In genomic region chr2:32689420-32689819, GRCm38 (mm10) we compare ENCODE assay signal across 8 mouse cellular contexts. TPM values are rescaled to one million over a fixed set of nuclear protein-coding genes. Genes with fewer than 3 reads are reported as not detected.
DNase-seq lines count a peak whose midpoint lies in the region; ATAC-seq and TF ChIP-seq lines count a peak whose summit lies in the region.

No protein-coding gene starts in this region.

- intact Hi-C loops in left cerebral cortex, postnatal 10 days (cut with DNase I), result loop anchor here (1.0 kb wide), 1 partner anchor 58 kb away; no protein-coding TSS in a partner anchor

- no peak for TF ChIP-seq EP300 in stomach, postnatal 0 days (optimal IDR thresholded peaks at IDR 0.05)

- 20% methylated on average over 5 of the region's 5 CpGs for WGBS in heart, embryonic 11.5 days (ENCODE audit: insufficient replicate concordance)
- 26% methylated on average over 5 of the region's 5 CpGs for WGBS in hindbrain, embryonic 14.5 days
- WGBS in stomach, postnatal 0 days, result 22% methylated on average over 5 of the region's 5 CpGs

- H3K27me3 ChIP-seq in heart, embryonic 11.5 days (ENCODE audit: control insufficient read depth, insufficient read depth, low read length), result no peaks in the 10 kb centered on the region
- H3K27me3 ChIP-seq in hindbrain, embryonic 14.5 days (ENCODE audit: control insufficient read depth, insufficient read depth, low read length), result no peaks in the 10 kb centered on the region
- no peaks in the 10 kb centered on the region for H3K27me3 ChIP-seq in stomach, postnatal 0 days (ENCODE audit: control insufficient read depth, insufficient read depth, low read length)

- peak; percentile 100 for TF ChIP-seq CTCF in brain, embryonic 14.5 days (IDR thresholded peaks at IDR 0.05; ENCODE audit: borderline replicate concordance, extremely low read depth, insufficient read depth, insufficient read length)
- peak; percentile 100 for TF ChIP-seq CTCF in stomach, postnatal 0 days (IDR thresholded peaks at IDR 0.05; ENCODE audit: low read depth)

- peaks cover 11% of the 10 kb centered on the region for H3K4me1 ChIP-seq in heart, embryonic 11.5 days (ENCODE audit: control insufficient read depth, insufficient read depth, low read length)
- H3K4me1 ChIP-seq in hindbrain, embryonic 14.5 days (replicated peaks; ENCODE audit: control insufficient read depth, insufficient read depth, low read length), result 0 out of 2 replicates have a peak, but pooled peaks cover 9% of the 10 kb centered on the region
- H3K4me1 ChIP-seq in stomach, postnatal 0 days (replicated peaks; ENCODE audit: control insufficient read depth, insufficient read depth), result peaks cover 4% of the 10 kb centered on the region

- no peak overlapping the region for H3K4me3 ChIP-seq in heart, embryonic 11.5 days (ENCODE audit: low read depth, low read length)
- H3K4me3 ChIP-seq in hindbrain, embryonic 14.5 days (replicated peaks; ENCODE audit: low read length), result no peak overlapping the region
- no peak overlapping the region for H3K4me3 ChIP-seq in stomach, postnatal 0 days (ENCODE audit: low read depth, low read length)

- no peak for ATAC-seq in heart, embryonic 11.5 days (replicated peaks; ENCODE audit: insufficient number of reproducible peaks, low FRiP score, low TSS enrichment)
- no peak for ATAC-seq in hindbrain, embryonic 14.5 days (ENCODE audit: low FRiP score)
- peak; percentile 43; the same call in 1 of the 2 replicates for ATAC-seq in stomach, postnatal 0 days (ENCODE audit: low FRiP score, low TSS enrichment)

- DNase-seq in heart, adult 18-20 months, result peak; percentile 89 to 92
- peak; percentile 92 for DNase-seq in brain, embryonic 14.5 days (ENCODE audit: low read depth)
- DNase-seq in fibroblast of lung, adult 2 months (ENCODE audit: low read depth), result peak; percentile 77
- peak; percentile 85 for DNase-seq in hindbrain, embryonic 14.5 days (ENCODE audit: low spot score)
- peak; percentile 85 to 92 for DNase-seq in left cerebral cortex, postnatal 10 days (ENCODE audit: extremely low spot score in 1 of 2, low spot score in 2 of 2)
- peak; percentile 96 for DNase-seq in naive thymus-derived CD4-positive, alpha-beta T cell, adult 2 months (ENCODE audit: low read depth)
- peak; percentile 92 for DNase-seq in stomach, postnatal 0 days (ENCODE audit: low spot score)

- no peak overlapping the region for H3K27ac ChIP-seq in heart, embryonic 11.5 days (ENCODE audit: low read depth, low read length)
- no peak overlapping the region for H3K27ac ChIP-seq in hindbrain, embryonic 14.5 days
- no peak overlapping the region for H3K27ac ChIP-seq in stomach, postnatal 0 days (replicated peaks)

- TF ChIP-seq POLR2A in brain, embryonic 14.5 days (IDR thresholded peaks at IDR 0.05; ENCODE audit: borderline replicate concordance, extremely low read depth, insufficient read depth, insufficient read length, poor library complexity, severe bottlenecking), result no peak

- peaks cover 20% of the 10 kb centered on the region for H3K36me3 ChIP-seq in heart, embryonic 11.5 days (ENCODE audit: control insufficient read depth, insufficient read depth, low read length)
- H3K36me3 ChIP-seq in hindbrain, embryonic 14.5 days (replicated peaks; ENCODE audit: control insufficient read depth, insufficient read depth), result peaks cover 35% of the 10 kb centered on the region
- H3K36me3 ChIP-seq in stomach, postnatal 0 days (ENCODE audit: control insufficient read depth, insufficient read depth, low read length), result peaks cover 18% of the 10 kb centered on the region

- no peaks in the 10 kb centered on the region for H3K9me3 ChIP-seq in heart, embryonic 11.5 days (replicated peaks; ENCODE audit: control insufficient read depth, low read length)
- no peaks in the 10 kb centered on the region for H3K9me3 ChIP-seq in hindbrain, embryonic 14.5 days (ENCODE audit: control insufficient read depth, low read length)
- no peaks in the 10 kb centered on the region for H3K9me3 ChIP-seq in stomach, postnatal 0 days (ENCODE audit: control insufficient read depth, low read length)

- H3K4me2 ChIP-seq in heart, embryonic 11.5 days, result no peak overlapping the region
- H3K4me2 ChIP-seq in hindbrain, embryonic 14.5 days (replicated peaks), result no peak overlapping the region
- no peak overlapping the region for H3K4me2 ChIP-seq in stomach, postnatal 0 days (replicated peaks; ENCODE audit: low read depth)

- H3K9ac ChIP-seq in heart, embryonic 11.5 days (ENCODE audit: low read depth, low read length), result no peak overlapping the region
- H3K9ac ChIP-seq in hindbrain, embryonic 14.5 days, result no peak overlapping the region
- H3K9ac ChIP-seq in stomach, postnatal 0 days (ENCODE audit: low read length), result no peak overlapping the region

RNA-seq across cellular contexts. Expression of gene Fpgs, which starts 14.5 kb away (rescaled TPM):
- 1 to 10 TPM; 4.4 to 5.0 TPM for total RNA-seq in heart, adult 18-20 months (2021)
- polyA plus RNA-seq in heart, embryonic 11.5 days (2014; fragmentation: Nextera tagmentation; extraction: Ambion mirVana), result 14.5 and 15.3 TPM in 2 replicates
- 33.7 and 45.7 TPM in 2 replicates for polyA plus RNA-seq in brain, embryonic 14.5 days (2012; rRNA removed)
- polyA plus RNA-seq in hindbrain, embryonic 14.5 days (2014; fragmentation: Nextera tagmentation; extraction: Ambion mirVana), result 14.8 and 16.3 TPM in 2 replicates
- total RNA-seq in left cerebral cortex, postnatal 10 days (2021), result 10 to 100 TPM; 11.4 to 14.4 TPM
- polyA plus RNA-seq in stomach, postnatal 0 days (2015; fragmentation: Nextera tagmentation; extraction: Ambion mirVana), result 15.1 and 17.3 TPM in 2 replicates

RNA-seq across cellular contexts. Expression of gene Cdk9, which starts 23.5 kb away (rescaled TPM):
- total RNA-seq in heart, adult 18-20 months (2021), result 10 to 100 TPM; 22.4 to 24.1 TPM
- polyA plus RNA-seq in heart, embryonic 11.5 days (2014; fragmentation: Nextera tagmentation; extraction: Ambion mirVana), result 53.8 and 61.2 TPM in 2 replicates
- 197 and 278 TPM in 2 replicates for polyA plus RNA-seq in brain, embryonic 14.5 days (2012; rRNA removed)
- 59.7 and 61.6 TPM in 2 replicates for polyA plus RNA-seq in hindbrain, embryonic 14.5 days (2014; fragmentation: Nextera tagmentation; extraction: Ambion mirVana)
- 10 to 100 TPM; 89.3 to 92.5 TPM for total RNA-seq in left cerebral cortex, postnatal 10 days (2021)
- 55.8 and 57.8 TPM in 2 replicates for polyA plus RNA-seq in stomach, postnatal 0 days (2015; fragmentation: Nextera tagmentation; extraction: Ambion mirVana)

RNA-seq across cellular contexts. Expression of gene Sh2d3c, which starts 31.4 kb away (rescaled TPM):
- total RNA-seq in heart, adult 18-20 months (2021), result 10 to 100 TPM; 23.1 to 30.8 TPM
- 26.4 and 29.1 TPM in 2 replicates for polyA plus RNA-seq in heart, embryonic 11.5 days (2014; fragmentation: Nextera tagmentation; extraction: Ambion mirVana)
- polyA plus RNA-seq in brain, embryonic 14.5 days (2012; rRNA removed), result 47.8 and 60.6 TPM in 2 replicates
- 43.5 and 47.9 TPM in 2 replicates for polyA plus RNA-seq in hindbrain, embryonic 14.5 days (2014; fragmentation: Nextera tagmentation; extraction: Ambion mirVana)
- total RNA-seq in left cerebral cortex, postnatal 10 days (2021), result 10 to 100 TPM; 33.0 to 37.3 TPM
- 7.7 and 8.4 TPM in 2 replicates for polyA plus RNA-seq in stomach, postnatal 0 days (2015; fragmentation: Nextera tagmentation; extraction: Ambion mirVana)

RNA-seq across cellular contexts. Expression of gene Eng, which starts 43.0 kb away (rescaled TPM):
- 100 to 1,000 TPM in 1 of 2 experiments, 10 to 100 TPM in 1; 95.1 to 106 TPM for total RNA-seq in heart, adult 18-20 months (2021)
- 113 and 127 TPM in 2 replicates for polyA plus RNA-seq in heart, embryonic 11.5 days (2014; fragmentation: Nextera tagmentation; extraction: Ambion mirVana)
- polyA plus RNA-seq in brain, embryonic 14.5 days (2012; rRNA removed), result 27.1 and 38.0 TPM in 2 replicates
- 28.1 and 30.5 TPM in 2 replicates for polyA plus RNA-seq in hindbrain, embryonic 14.5 days (2014; fragmentation: Nextera tagmentation; extraction: Ambion mirVana)
- total RNA-seq in left cerebral cortex, postnatal 10 days (2021), result 10 to 100 TPM; 24.9 to 25.2 TPM
- polyA plus RNA-seq in stomach, postnatal 0 days (2015; fragmentation: Nextera tagmentation; extraction: Ambion mirVana), result 23.0 and 23.3 TPM in 2 replicates

RNA-seq across cellular contexts. Expression of gene 6330409D20Rik, which starts 51.4 kb away (rescaled TPM):
- total RNA-seq in heart, adult 18-20 months (2021), result not detected
- 0.32 and 0.46 TPM in 2 replicates for polyA plus RNA-seq in heart, embryonic 11.5 days (2014; fragmentation: Nextera tagmentation; extraction: Ambion mirVana)
- 4.4 and 4.8 TPM in 2 replicates for polyA plus RNA-seq in brain, embryonic 14.5 days (2012; rRNA removed)
- 3.8 and 4.5 TPM in 2 replicates for polyA plus RNA-seq in hindbrain, embryonic 14.5 days (2014; fragmentation: Nextera tagmentation; extraction: Ambion mirVana)
- 1 to 10 TPM; 2.3 to 2.9 TPM for total RNA-seq in left cerebral cortex, postnatal 10 days (2021)
- not detected in 2 replicates for polyA plus RNA-seq in stomach, postnatal 0 days (2015; fragmentation: Nextera tagmentation; extraction: Ambion mirVana)
